8 mouse cellular contexts compared by ENCODE assay signal in genomic region chr16:35630470-35631183, GRCm38 (mm10).
DNase-seq lines count a peak whose midpoint lies in the region; ATAC-seq and TF ChIP-seq lines count a peak whose summit lies in the region.

No protein-coding gene starts in this region.

- no peak for TF ChIP-seq CTCF in kidney, postnatal 0 days (IDR thresholded peaks at IDR 0.05; ENCODE audit: low read depth)
- TF ChIP-seq CTCF in stomach, postnatal 0 days (IDR thresholded peaks at IDR 0.05; ENCODE audit: low read depth): no peak

- H3K4me2 ChIP-seq in kidney, postnatal 0 days (ENCODE audit: low read length): peak overlapping the region; percentile 28; the same call in 1 of the 2 replicates
- H3K4me2 ChIP-seq in stomach, postnatal 0 days (replicated peaks; ENCODE audit: low read depth): peak overlapping the region; percentile 25

- 0 out of 2 replicates have a peak, but pooled peaks cover 16% of the 10 kb centered on the region for H3K27me3 ChIP-seq in heart, embryonic 10.5 days (ENCODE audit: insufficient read depth, poor library complexity, severe bottlenecking)
- H3K27me3 ChIP-seq in kidney, postnatal 0 days (ENCODE audit: insufficient read depth, low read length): no peaks in the 10 kb centered on the region
- H3K27me3 ChIP-seq in stomach, postnatal 0 days (ENCODE audit: control insufficient read depth, insufficient read depth, low read length): no peaks in the 10 kb centered on the region

- no peak for TF ChIP-seq EP300 in stomach, postnatal 0 days (optimal IDR thresholded peaks at IDR 0.05)

- peak; percentile 56 for DNase-seq in urinary bladder, postnatal 14 days (ENCODE audit: low spot score)
- DNase-seq in urinary bladder, postnatal 10 days (ENCODE audit: low spot score): no peak
- no peak for DNase-seq in heart, embryonic 10.5 days (ENCODE audit: low spot score)
- DNase-seq in kidney, postnatal 0 days (ENCODE audit: low spot score): peak; percentile 47
- DNase-seq in stomach, postnatal 0 days (ENCODE audit: low spot score): no peak
- no peak for DNase-seq in frontal cortex, postnatal 10 days (ENCODE audit: low spot score in 2 of 2)
- DNase-seq in Muller cell, postnatal 12 days (ENCODE audit: inconsistent ontology term): no peak

- H3K4me1 ChIP-seq in heart, embryonic 10.5 days: peaks cover 6% of the 10 kb centered on the region; the same call in 1 of the 2 replicates
- H3K4me1 ChIP-seq in kidney, postnatal 0 days (replicated peaks; ENCODE audit: insufficient read depth, low read length): no peaks in the 10 kb centered on the region
- H3K4me1 ChIP-seq in stomach, postnatal 0 days (replicated peaks; ENCODE audit: control insufficient read depth, insufficient read depth): no peaks in the 10 kb centered on the region

- no peak overlapping the region for H3K9ac ChIP-seq in kidney, postnatal 0 days (ENCODE audit: low read depth, low read length)
- peak overlapping the region; percentile 18; the same call in 1 of the 2 replicates for H3K9ac ChIP-seq in stomach, postnatal 0 days (ENCODE audit: low read length)

- H3K9me3 ChIP-seq in heart, embryonic 10.5 days: no peaks in the 10 kb centered on the region
- no peaks in the 10 kb centered on the region for H3K9me3 ChIP-seq in kidney, postnatal 0 days (replicated peaks; ENCODE audit: low read length)
- no peaks in the 10 kb centered on the region for H3K9me3 ChIP-seq in stomach, postnatal 0 days (ENCODE audit: control insufficient read depth, low read length)

- H3K36me3 ChIP-seq in heart, embryonic 10.5 days: no peaks in the 10 kb centered on the region
- no peaks in the 10 kb centered on the region for H3K36me3 ChIP-seq in kidney, postnatal 0 days (ENCODE audit: insufficient read depth, low read length)
- no peaks in the 10 kb centered on the region for H3K36me3 ChIP-seq in stomach, postnatal 0 days (ENCODE audit: control insufficient read depth, insufficient read depth, low read length)

- no peak overlapping the region for H3K4me3 ChIP-seq in heart, embryonic 10.5 days
- no peak overlapping the region for H3K4me3 ChIP-seq in kidney, postnatal 0 days (replicated peaks; ENCODE audit: low read depth, low read length)
- H3K4me3 ChIP-seq in stomach, postnatal 0 days (ENCODE audit: low read depth, low read length): no peak overlapping the region

- 62% methylated on average over 16 of the region's 16 CpGs for WGBS in heart, embryonic 10.5 days
- WGBS in kidney, postnatal 0 days: 30% methylated on average over 16 of the region's 16 CpGs
- WGBS in stomach, postnatal 0 days: 34% methylated on average over 16 of the region's 16 CpGs

- H3K27ac ChIP-seq in heart, embryonic 10.5 days: 0 out of 2 replicates have a peak overlapping the region, but pooled peaks have one; percentile 37
- no peak overlapping the region for H3K27ac ChIP-seq in kidney, postnatal 0 days
- no peak overlapping the region; the same call in 1 of the 2 replicates for H3K27ac ChIP-seq in stomach, postnatal 0 days (replicated peaks)

- no peak for ATAC-seq in kidney, postnatal 0 days (replicated peaks; ENCODE audit: low FRiP score, low read depth)
- no peak; the same call in 1 of the 2 replicates for ATAC-seq in stomach, postnatal 0 days (ENCODE audit: low FRiP score, low TSS enrichment)
- no peak for ATAC-seq in frontal cortex, adult (ENCODE audit: low TSS enrichment)

Comparison
In these comparisons a context has a peak if more than half of its experiments do, and no peak if none do; other contexts are left out.
1. DNase-seq: peak in urinary bladder, postnatal 14 days (single experiment) and kidney, postnatal 0 days (single experiment); none in urinary bladder, postnatal 10 days (single experiment), heart, embryonic 10.5 days (single experiment), stomach, postnatal 0 days (single experiment), frontal cortex, postnatal 10 days (0 of 2) and Muller cell, postnatal 12 days (single experiment).